Mouse (Mus musculus) adrenal gland, adult 18-20 months (tissue): Measurements from ENCODE around the gene Tuba1c. TPM values are rescaled to one million over a fixed set of nuclear protein-coding genes. Genes with fewer than 3 reads are reported as not detected.
"Not testable (repeated sequence)": the region's sequence is repeated elsewhere in the genome, so short reads cannot be mapped to it uniquely, and the experiment has no call there.

Source experiments
- DNase-seq, 2 experiments: peaks; one replicate each; pipeline ENCODE4 v3.0.0; 2021 to 2022; ENCODE audit warnings: low spot score in 2 of 2
- total RNA-seq, 2 experiments: library from RNA; stranded (reverse); gene quantifications; 1 replicate in 1 of 2; 2 replicates in 1 of 2; pipeline ENCODE4 v1.2.3; 2021

Tuba1c gene
- total RNA-seq, 2 experiments from 2014 or later: 235 to 284 TPM

DNA sequence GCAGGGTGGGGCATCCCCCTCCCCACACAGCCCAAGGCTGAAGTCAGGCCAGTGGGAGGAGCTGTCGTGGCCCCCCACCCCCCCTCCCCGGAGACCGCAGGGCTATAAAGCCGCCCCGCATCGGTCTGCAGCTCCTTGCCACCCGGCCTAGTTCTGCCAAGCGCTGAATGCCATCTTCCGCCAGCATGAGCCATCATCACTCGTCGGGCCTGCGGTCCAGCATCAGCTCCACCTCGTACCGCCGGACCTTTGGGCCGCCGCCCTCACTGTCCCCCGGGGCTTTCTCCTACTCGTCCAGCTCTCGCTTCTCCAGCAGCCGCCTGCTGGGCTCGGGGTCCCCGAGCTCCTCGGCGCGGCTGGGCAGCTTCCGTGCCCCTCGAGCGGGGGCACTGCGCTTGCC, 25.3 kb downstream of the Tuba1c start, which contains the start of gene Prph:
Gene Prph (plus strand): TSS at position 135 of the 400 bp plus-strand sequence.
- no peak for DNase-seq

DNA sequence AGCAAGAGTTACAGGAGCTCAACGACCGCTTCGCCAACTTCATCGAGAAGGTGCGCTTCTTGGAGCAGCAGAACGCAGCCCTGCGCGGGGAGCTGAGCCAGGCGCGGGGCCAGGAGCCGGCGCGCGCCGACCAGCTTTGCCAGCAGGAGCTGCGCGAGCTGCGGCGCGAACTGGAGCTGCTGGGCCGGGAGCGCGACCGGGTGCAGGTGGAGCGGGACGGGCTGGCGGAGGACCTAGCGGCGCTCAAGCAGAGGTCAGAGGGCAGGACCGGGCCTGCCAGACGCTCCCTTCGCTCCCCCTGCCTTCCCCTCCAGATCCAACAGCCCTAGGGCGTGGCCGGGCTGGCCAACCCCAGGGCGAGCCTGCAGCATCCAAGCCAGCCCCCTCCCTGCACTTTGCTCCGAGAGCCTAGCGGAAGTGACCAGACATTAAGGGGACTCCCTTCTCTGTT, 25.8 kb downstream of the Tuba1c start:
- DNase-seq: no peak

DNA sequence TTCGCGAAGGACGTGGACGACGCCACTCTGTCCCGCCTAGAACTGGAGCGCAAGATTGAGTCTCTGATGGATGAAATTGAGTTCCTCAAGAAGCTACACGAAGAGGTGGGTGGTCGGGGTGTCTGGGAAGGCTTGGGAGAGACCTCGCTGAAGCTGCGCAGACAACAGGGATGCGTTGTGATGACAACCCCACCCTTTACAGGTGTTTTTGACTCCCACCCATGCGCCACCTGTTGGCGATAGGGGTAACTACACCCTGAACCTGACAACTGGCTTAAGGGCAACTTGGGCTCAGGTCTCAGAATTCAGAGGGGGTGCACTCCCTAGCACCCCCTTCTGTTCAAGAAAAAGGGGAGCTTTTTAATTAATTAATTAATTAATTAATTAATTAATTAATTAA, 26.6 kb downstream of the Tuba1c start:
- DNase-seq: no peak

DNA sequence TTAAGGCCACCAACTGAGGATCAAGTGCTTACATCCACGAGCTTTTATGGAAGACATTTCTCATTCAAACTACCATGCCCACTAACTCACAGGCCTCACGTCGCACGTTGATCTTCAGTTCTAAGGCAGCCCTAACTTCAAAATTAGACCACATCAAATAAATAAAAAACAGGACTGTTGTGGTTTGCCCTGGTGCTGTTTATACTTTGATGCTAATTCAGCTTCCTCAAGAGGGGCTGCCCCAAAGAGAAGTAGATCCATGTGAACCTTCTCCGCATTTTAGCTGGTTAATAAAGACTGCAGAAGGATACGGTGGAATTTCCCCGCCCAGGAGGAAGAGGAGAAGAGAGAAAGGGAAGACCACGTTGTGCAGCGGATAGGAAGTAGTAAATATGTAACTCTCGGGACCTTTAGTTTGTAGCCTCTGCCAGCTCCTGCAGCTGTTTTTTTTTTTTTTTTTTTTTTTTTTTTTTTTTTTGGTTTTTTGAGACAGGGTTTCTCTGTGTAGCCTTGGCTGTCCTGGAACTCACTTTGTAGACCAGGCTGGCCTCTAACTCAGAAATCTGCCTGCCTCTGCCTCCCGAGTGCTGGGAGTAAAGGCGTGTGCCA, 36.0 kb downstream of the Tuba1c start:
- no peak for DNase-seq

DNA sequence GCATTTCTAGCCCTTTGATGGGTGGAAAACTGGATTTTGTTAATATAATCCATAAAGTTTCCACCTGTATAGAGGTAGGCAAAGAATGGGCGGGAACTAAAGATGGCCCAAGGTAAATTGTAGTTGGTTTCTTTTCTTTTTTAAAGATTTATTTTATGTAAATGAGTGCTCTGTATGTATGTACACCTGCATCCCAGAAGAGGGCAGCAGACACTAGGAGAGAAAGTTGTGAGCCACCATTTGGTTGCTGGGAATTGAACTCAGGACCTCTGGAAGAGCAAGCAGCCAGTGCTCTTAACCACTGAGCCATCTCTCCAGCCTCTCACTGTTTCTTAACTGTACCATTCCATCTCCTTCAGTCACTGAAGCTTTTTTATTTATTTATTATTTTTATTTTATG, 42.3 kb downstream of the Tuba1c start:
- no peak for DNase-seq

DNA sequence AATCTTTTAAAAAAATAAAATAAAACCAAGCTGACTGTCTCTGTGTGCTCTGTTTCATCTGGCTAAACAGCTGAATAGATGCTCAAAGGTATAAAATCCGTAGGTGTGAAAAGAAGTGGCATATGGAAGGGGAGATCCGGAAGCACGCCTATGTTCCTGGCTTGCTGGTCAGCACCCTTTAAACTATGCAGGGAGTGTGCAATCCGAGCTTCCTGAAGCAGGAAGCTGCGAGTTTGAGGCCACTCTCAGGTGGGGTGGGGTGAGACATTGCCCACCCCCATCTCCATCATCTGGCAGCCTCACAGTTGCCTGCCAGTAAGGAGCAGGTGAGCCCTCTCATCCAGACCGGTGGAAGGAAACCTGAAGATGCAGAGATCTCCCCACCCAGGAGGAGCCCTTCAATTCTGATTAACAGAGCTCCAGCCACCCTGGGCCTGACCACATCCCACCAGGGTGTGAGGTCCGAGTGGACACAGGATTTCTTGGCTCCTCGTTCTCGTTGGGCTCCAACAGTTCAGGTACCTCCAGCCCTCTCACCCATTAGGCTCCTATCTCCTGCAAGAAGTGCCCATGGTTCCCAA, 44.4 kb downstream of the Tuba1c start, which contains the start of gene Troap:
Gene Troap (plus strand): TSS at position 557 of the 581 bp plus-strand sequence.
- no peak for DNase-seq

DNA sequence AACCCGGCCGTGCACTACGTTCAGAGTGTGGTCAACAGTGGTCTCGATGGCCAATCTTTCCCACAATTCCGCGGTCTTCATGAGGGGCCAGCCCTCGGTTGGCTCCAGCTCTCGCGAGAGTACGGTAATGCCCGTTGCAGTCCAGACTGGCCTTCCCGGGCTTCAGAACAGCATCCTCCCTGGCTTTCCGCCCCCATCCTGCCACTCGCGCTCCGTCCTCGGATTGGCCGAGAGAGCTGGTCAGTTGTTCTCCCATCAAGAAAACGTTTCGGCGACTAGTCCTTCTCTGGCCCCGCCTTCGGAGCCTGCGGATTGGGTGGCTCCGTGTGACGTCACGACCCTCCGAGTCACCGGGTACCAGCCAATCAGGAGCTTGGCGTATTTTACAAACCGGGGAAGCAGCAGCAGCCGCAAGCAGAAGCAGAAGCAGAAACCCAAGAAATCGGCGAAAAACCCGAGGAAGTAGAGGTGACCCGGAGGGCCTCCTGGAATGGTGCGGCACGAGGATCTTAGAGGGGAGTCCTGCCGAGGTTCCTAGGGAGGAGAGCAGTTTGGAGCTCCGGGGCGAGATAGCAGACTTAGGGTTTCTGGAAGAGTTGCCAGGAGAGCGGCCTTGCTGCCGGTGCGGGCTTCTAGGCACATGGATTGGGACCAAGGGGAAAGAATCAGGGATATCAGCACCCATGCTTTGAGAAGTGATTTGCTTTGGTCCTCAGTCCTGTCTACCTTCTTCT, 45.1 kb downstream of the Tuba1c start:
- peak; percentile 94 to 97 for DNase-seq

DNA sequence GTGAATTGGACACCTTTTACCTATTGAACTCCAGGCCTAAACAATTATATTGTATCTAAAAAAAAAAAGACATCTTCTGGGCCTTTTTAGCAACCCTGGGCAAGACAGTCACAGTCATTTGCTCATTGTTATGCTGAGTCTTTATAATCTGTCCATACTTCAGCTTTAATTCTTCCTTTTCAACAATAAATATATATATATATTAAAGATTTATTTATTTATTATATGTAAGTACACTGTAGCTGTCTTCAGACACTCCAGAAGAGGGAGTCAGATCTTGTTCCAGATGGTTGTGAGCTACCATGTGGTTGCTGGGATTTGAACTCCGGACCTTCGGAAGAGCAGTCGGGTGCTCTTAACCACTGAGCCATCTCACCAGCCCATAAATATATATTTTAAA, 46.3 kb downstream of the Tuba1c start:
- DNase-seq: not testable (repeated sequence)

DNA sequence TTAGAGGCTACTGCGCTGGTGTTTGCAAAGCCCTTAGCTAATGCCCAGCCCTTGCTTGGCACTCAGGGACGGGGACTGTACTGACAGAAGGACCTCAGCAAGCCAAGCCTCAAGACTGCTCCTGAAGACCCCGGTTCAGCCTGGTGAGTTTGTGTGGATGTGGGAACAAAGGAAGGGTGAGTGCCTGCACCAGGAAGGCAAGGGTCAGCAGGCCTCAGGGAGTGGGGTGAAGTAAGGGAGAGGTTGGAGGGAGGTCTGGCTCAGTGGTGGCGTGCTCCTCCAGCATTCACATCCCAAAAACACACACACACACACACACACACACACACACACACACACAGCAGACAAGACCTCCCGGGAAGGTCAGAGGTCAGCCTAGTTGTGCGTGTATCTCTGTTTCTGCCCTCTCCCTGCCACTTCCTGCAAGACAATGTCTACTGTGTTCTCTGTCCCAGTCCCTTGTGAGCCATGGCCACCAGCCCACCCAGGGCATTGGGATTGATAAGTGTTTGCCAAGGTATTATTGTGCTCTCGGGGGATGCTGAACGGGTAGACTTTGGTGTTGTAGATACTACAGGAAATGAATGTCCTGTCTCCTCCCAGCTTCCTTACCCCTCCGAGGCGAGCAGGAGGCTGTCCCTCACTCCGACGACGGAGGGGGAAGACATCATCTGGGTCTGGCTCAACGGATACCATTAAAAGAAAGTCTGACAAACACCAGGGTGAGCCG, 48.7 kb downstream of the Tuba1c start:
- DNase-seq: no peak

DNA sequence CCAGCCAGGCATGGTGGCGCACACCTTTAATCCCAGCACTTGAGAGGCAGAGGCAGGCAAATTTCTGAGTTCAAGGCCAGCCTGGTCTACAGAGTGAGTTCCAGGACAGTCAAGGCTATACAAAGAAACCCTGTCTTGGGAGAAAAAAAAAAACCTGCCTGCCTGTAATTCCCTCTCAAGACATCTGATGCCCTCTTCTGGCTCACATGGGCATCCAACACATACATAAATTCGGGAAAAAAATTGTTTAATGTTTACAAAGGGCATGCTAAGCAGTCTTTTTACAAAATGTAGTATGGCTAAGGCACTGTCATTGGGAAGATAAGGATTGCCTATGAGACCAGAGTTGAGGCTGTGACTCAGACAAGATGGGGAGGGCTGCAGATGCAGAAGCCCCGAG, 50.1 kb downstream of the Tuba1c start:
- DNase-seq: no peak

DNA sequence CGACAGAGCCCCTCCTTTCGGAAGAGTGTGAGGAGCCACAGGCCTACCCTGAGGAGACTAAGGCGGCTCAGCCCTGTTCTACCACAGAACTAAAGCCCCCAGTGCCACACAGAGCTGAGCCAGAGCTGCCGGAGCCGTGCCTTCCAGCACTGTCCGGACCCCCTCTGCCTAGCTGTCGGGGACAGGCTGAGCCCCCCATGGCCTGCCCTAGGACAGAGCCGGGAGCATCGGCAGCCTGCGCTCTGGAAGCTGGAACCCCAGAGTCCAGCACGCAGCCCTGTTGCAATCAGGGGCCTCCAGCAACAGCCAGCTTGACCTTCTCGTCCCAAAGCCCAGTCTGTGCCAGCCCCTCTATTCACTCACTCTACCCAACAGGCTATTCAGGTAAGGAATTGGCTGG, 52.6 kb downstream of the Tuba1c start:
- no peak for DNase-seq

DNA sequence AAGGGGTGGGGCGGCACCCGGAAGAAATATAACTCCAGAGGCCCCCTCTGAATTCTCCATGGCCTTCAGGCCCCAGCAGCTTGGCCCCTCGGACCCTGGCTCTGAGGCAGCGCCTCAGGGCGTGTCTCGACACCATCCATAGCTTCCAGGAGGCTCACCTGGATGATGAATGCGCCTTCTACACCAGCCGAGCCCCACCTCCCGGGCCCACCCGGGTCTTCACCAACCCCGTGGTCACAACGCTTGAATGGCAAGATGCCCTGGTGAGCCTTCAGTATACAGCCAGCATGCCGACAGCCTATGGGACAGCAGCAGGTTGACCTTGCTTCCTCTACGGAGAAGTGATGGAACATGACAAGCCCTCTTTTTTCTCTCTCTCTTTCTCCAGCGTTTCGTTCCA, 53.1 kb downstream of the Tuba1c start:
- no peak for DNase-seq

DNA sequence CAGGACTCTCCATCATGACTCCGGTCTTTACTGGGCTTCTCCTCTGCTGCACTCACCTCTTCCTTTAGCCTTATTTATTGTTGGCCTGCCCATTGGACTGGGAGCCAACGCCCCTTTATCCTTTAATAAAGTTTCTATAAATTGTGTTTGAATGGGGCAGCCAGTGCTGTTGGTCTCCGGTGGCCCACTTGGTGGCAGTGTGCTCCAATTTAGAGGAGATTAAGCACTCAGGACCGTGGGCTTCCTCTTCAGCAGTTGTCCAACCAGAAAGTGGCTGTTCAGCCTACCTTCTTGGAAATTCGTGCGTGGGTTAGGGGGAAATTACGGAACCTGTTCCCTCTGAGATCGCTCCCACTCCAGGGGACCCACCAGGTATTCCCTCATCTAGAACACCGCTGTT, 53.6 kb downstream of the Tuba1c start:
- DNase-seq: peak in 1 of 2 experiments; percentile 52

DNA sequence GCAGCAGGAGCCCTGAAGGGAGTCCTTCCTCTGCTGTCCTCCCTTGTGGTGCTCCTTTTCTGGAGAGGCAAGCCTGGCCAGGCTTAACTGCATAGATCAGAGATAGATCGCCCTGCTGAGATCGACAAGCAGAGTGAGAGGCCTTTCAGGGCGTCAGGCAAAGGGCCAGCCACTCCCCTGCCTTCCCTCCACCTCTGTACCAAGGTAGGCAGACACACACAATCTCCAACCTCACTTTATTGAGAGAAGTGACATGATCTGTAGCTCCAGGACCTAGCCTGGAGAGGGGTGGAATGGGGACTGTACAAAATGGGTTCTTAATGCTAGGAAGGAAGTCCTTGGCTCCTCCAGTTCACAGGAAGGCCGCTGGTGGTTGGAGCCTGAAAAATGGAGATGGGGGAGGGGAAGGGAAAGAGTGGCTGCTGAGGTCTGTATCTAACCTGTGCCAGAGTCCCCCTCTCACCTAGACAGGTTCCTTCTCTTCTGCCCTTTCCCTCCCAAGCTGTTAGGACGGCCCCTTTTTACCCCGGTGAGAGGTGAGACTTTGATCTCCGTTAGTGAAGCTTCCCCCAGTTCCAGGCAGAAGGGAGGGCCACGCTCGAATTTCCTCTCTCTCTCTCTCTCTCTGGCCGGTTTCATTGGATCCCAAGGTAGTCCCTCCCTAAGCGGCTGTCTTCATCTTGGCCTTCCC, 54.3 kb downstream of the Tuba1c start:
- no peak for DNase-seq

DNA sequence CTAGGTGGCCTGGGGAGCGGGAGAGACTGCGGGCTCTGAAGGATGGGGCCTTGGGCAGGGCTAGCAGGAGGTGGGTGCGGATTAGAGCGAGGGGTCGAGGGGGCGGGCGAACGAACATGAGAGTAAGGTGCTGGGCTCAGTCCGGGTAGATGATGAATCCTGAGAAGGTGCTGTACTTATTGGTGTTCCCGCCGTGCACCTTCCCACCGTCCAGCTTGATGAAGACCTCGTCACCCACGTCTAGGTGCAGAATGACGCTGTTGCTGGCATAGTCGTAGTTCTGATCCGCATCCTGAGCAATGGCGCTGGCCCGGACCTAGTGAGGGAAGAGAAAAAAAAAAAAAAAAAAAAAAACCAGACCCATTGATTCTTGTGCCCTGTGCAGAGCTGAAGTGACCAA, 54.9 kb downstream of the Tuba1c start:
- DNase-seq: no peak

DNA sequence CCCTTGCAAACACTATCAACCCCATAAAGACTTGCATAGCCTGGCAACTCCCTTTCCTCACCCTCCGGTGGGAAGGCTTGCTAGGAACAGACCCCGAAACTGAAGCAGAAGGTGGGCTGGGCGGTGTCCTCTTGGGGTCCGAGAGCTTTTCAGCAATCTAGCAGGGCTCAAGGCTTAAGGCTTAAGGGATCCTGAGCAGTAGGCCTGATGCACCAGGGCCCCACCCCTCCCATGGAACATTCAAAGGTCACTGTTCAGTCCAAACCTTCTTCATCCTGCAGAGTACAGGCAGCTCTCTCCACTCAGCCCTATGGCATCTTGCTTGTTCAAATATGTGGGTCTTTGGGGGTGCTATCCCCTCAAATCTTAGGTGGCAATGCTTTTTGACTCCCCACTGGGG, 56.3 kb downstream of the Tuba1c start:
- DNase-seq: no peak

DNA sequence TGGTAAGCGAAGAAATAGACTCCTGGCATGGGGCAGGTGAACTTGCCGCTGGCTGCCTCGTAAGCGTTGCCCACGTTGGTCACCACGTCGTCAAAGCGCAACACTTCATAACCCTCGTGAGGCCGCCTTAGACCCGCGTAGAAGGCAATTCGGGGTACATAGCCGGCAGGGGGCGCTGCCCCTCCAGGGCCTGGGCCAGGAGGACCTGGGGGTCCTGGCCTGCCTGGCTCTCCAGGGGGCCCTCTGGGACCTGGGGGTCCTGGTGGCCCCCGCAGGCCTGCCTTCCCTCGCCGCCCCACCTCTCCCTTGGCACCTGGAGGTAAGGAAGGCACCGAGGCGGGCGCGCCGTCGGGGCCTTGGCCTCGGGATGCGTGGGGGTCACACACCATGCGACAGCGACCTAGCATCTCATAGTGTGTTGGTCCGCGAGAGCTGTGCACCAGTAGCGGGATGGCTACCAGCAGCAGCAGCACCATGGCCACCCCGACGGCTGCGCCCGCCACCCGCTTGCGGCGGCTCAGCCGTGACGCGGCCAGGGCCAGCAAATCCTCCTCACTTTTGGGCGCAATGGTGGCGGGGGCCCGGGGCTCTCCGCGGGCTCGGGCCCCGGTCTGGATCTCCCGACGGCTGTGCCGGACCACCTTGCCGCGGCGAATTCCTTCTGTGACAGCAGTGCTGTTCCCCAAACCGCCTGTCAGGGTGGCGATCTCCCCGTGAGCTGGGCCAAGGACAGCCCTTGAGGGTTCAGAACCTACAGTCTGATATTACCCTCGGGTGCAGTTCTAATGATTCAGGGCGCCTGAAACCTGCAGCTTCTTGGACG, 57.8 kb downstream of the Tuba1c start, which contains the start of gene C1ql4:
Gene C1ql4 (minus strand): TSS at position 565 of the 823 bp plus-strand sequence.
- peak in 1 of 2 experiments; percentile 43 for DNase-seq
